Mouse (Mus musculus): ENCODE results near the gene Ly75. TPM values are rescaled to one million over a fixed set of nuclear protein-coding genes. Genes with fewer than 3 reads are reported as not detected.

Ly75 gene
- polyA plus RNA-seq, 2 experiments: 1.0 to 1.3 TPM

DNA sequence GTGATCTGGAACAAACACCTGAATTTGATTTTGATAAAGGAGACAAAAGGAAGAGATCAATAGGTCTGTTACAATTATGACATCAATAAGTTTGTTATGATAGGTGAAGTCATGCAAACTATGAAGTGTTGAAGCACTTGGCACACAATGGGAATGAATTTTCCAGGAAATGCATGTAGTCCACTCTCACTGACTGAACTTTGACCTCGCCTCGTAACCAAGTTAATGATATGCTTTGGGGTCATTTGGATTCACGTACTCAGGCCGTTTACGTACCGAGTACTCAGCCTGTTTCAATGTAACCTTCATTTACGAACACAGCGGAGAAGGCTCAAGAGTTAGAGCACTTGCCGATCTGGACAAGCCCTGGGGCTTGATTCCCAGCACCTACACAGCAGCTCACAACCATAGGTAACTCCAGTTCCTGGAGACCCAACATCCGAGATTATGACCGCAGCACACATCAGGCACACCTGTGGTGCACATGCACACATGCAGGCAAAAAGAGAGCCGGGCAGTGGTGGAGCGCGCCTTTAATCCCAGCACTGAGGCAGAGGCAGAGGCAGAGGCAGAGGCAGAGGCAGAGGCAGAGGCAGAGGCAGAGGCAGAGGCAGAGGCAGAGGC, 113.1 kb downstream of the Ly75 start:
- ATAC-seq (ENCODE audit: low FRiP score, low read depth): no peak
- DNase-seq (ENCODE audit: low spot score): no peak
- no peak overlapping the region for H3K9ac ChIP-seq (ENCODE audit: low read depth, low read length, severe bottlenecking)
- H3K4me3 ChIP-seq (replicated peaks; ENCODE audit: low read length): no peak overlapping the region
- peaks cover 7% of the 10 kb centered on the region for H3K4me1 ChIP-seq (ENCODE audit: control insufficient read depth, insufficient read depth, low read length)
- H3K27me3 ChIP-seq (ENCODE audit: control insufficient read depth, insufficient read depth, low read length): no peaks in the 10 kb centered on the region
- no peak for TF ChIP-seq POLR2A (IDR thresholded peaks at IDR 0.05; ENCODE audit: borderline replicate concordance, extremely low read depth, insufficient read depth, insufficient read length)
- H3K4me2 ChIP-seq (replicated peaks; ENCODE audit: low read depth, low read length, severe bottlenecking): no peak overlapping the region
- 91% methylated on average over 14 of the region's 14 CpGs for WGBS
- H3K36me3 ChIP-seq (ENCODE audit: control insufficient read depth, insufficient read depth, low read length): no peaks in the 10 kb centered on the region
- H3K9me3 ChIP-seq (ENCODE audit: control insufficient read depth, low read length): no peaks in the 10 kb centered on the region
- H3K27ac ChIP-seq (replicated peaks; ENCODE audit: low read depth, low read length): no peak overlapping the region

DNA sequence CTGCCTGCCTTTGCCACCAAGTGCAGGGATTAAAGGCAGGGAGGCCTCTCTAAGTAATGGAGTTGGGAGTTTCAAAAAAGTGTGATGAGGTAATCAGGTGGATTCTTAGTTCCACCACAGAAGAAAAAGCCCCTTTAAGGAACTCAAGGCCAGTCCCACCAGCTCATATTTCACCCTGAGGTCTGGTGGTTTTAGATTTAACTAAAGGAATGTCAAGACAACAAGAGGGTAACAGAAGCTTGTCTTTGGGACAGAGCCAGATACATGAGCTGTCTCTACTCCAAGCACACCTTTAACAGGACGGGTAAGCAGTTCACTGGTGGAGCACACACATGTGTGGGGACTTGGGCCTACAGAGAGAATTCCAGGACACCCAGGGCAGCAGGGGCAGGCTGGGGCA, 115.5 kb downstream of the Ly75 start:
- H3K4me3 ChIP-seq (replicated peaks; ENCODE audit: low read length): no peak overlapping the region
- no peak overlapping the region for H3K27ac ChIP-seq (replicated peaks; ENCODE audit: low read depth, low read length)
- ATAC-seq (ENCODE audit: low FRiP score, low read depth) (peak; percentile 55; the same call in 1 of the 2 replicates), DNase-seq (ENCODE audit: low spot score) (peak; percentile 26)
- no peaks in the 10 kb centered on the region for H3K36me3 ChIP-seq (ENCODE audit: control insufficient read depth, insufficient read depth, low read length)
- no peaks in the 10 kb centered on the region for H3K27me3 ChIP-seq (ENCODE audit: control insufficient read depth, insufficient read depth, low read length)
- no peak for TF ChIP-seq POLR2A (IDR thresholded peaks at IDR 0.05; ENCODE audit: borderline replicate concordance, extremely low read depth, insufficient read depth, insufficient read length)
- H3K9me3 ChIP-seq (ENCODE audit: control insufficient read depth, low read length): no peaks in the 10 kb centered on the region
- 14% methylated on average over 1 of the region's 1 CpGs for WGBS
- peaks cover 7% of the 10 kb centered on the region for H3K4me1 ChIP-seq (ENCODE audit: control insufficient read depth, insufficient read depth, low read length)
- no peak overlapping the region for H3K4me2 ChIP-seq (replicated peaks; ENCODE audit: low read depth, low read length, severe bottlenecking)
- no peak overlapping the region for H3K9ac ChIP-seq (ENCODE audit: low read depth, low read length, severe bottlenecking)

- H3K4me2 ChIP-seq (replicated peaks; ENCODE audit: low read depth, low read length, severe bottlenecking): no peak overlapping the region
- no peak for DNase-seq (ENCODE audit: low spot score)
- no peak overlapping the region for H3K9ac ChIP-seq (ENCODE audit: low read depth, low read length, severe bottlenecking)
- H3K4me3 ChIP-seq (replicated peaks; ENCODE audit: low read length): no peak overlapping the region
- H3K27ac ChIP-seq (replicated peaks; ENCODE audit: low read depth, low read length): no peak overlapping the region
- H3K36me3 ChIP-seq (ENCODE audit: control insufficient read depth, insufficient read depth, low read length): peaks cover 4% of the 10 kb centered on the region
- 78% methylated on average over 5 of the region's 5 CpGs for WGBS
- H3K27me3 ChIP-seq (ENCODE audit: control insufficient read depth, insufficient read depth, low read length): no peaks in the 10 kb centered on the region
- TF ChIP-seq POLR2A (IDR thresholded peaks at IDR 0.05; ENCODE audit: borderline replicate concordance, extremely low read depth, insufficient read depth, insufficient read length): no peak
- 0 out of 2 replicates have a peak, but pooled peaks cover 8% of the 10 kb centered on the region for H3K9me3 ChIP-seq (ENCODE audit: control insufficient read depth, low read length)
- no peak for ATAC-seq (ENCODE audit: low FRiP score, low read depth)
- no peaks in the 10 kb centered on the region for H3K4me1 ChIP-seq (ENCODE audit: control insufficient read depth, insufficient read depth, low read length)
Observed at GRCm38 (mm10) chr2:60260621-60261350, 122.3 kb downstream of the Ly75 start.

DNA sequence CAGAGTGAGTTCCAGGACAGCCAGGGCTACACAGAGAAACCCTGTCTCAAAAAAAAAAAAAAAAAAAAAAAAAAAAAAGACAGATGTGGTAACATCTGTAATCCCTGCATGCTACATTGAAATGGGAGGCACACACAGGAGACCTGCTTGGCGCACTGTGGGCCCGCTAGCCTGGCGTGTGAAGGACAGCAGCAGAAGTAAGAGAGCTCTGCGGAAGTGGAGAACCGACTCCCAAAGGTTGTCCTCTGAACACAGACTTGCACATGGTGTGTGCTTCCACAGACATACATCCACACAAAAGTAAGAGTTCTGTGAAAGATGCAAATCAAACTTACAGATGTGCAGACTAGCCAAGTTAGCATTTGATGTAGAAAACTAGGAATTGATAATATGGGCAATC, 123.9 kb downstream of the Ly75 start:
- ATAC-seq (ENCODE audit: low FRiP score, low read depth): no peak
- WGBS: 97% methylated on average over 5 of the region's 5 CpGs
- TF ChIP-seq POLR2A (IDR thresholded peaks at IDR 0.05; ENCODE audit: borderline replicate concordance, extremely low read depth, insufficient read depth, insufficient read length): no peak

GRCm38 (mm10) chr2:60256751-60257150, 126.4 kb downstream of the Ly75 start:
- no peak overlapping the region for H3K9ac ChIP-seq (ENCODE audit: low read depth, low read length, severe bottlenecking)
- no peak for DNase-seq (ENCODE audit: low spot score)
- H3K9me3 ChIP-seq (ENCODE audit: control insufficient read depth, low read length): 0 out of 2 replicates have a peak, but pooled peaks cover 8% of the 10 kb centered on the region
- H3K4me2 ChIP-seq (replicated peaks; ENCODE audit: low read depth, low read length, severe bottlenecking): no peak overlapping the region
- H3K27ac ChIP-seq (replicated peaks; ENCODE audit: low read depth, low read length): no peak overlapping the region
- H3K4me3 ChIP-seq (replicated peaks; ENCODE audit: low read length): no peak overlapping the region
- no peak for ATAC-seq (ENCODE audit: low FRiP score, low read depth)
- no peaks in the 10 kb centered on the region for H3K27me3 ChIP-seq (ENCODE audit: control insufficient read depth, insufficient read depth, low read length)
- H3K36me3 ChIP-seq (ENCODE audit: control insufficient read depth, insufficient read depth, low read length): peaks cover 12% of the 10 kb centered on the region
- H3K4me1 ChIP-seq (ENCODE audit: control insufficient read depth, insufficient read depth, low read length): no peaks in the 10 kb centered on the region
- WGBS: 91% methylated on average over 2 of the region's 2 CpGs
- no peak for TF ChIP-seq POLR2A (IDR thresholded peaks at IDR 0.05; ENCODE audit: borderline replicate concordance, extremely low read depth, insufficient read depth, insufficient read length)

More for the DNA sequence above, 123.9 kb downstream of the Ly75 start:
- Histone ChIP-seq H3K4me2 (replicated peaks; ENCODE audit: low read depth, low read length, severe bottlenecking) (no peak overlapping the region), H3K27ac (replicated peaks; ENCODE audit: low read depth, low read length) (no peak overlapping the region), H3K36me3 (ENCODE audit: control insufficient read depth, insufficient read depth, low read length) (peaks cover 11% of the 10 kb centered on the region), H3K9me3 (ENCODE audit: control insufficient read depth, low read length) (0 out of 2 replicates have a peak, but pooled peaks cover 8% of the 10 kb centered on the region), H3K9ac (ENCODE audit: low read depth, low read length, severe bottlenecking) (no peak overlapping the region), H3K4me1 (ENCODE audit: control insufficient read depth, insufficient read depth, low read length) (no peaks in the 10 kb centered on the region), H3K4me3 (replicated peaks; ENCODE audit: low read length) (no peak overlapping the region), H3K27me3 (ENCODE audit: control insufficient read depth, insufficient read depth, low read length) (no peaks in the 10 kb centered on the region)
- DNase-seq (ENCODE audit: low spot score): no peak

Data from limb, embryonic 14.5 days (tissue).